Mouse (Mus musculus): ENCODE results near the gene Tacc2.

Tacc2 gene

GRCm38 (mm10) chr7:130807749-130808148 is 230.5 kb downstream of the Tacc2 start:
- no peak for DNase-seq (ENCODE audit: low read depth, low spot score)

- no peak for DNase-seq (ENCODE audit: low read depth, low spot score)
Observed at GRCm38 (mm10) chr7:130808694-130809093, 231.5 kb downstream of the Tacc2 start.

GRCm38 (mm10) chr7:130810238-130810637 is 233.0 kb downstream of the Tacc2 start:
- DNase-seq (ENCODE audit: low read depth, low spot score) = no peak

GRCm38 (mm10) chr7:130812407-130812806 is 235.2 kb downstream of the Tacc2 start:
- DNase-seq (ENCODE audit: low read depth, low spot score) = peak; percentile 73
